Mouse (Mus musculus): ENCODE data around the gene Plcxd1.
"Not testable (repeated sequence)": the region's sequence is repeated elsewhere in the genome, so short reads cannot be mapped to it uniquely, and the experiment has no call there.

The Plcxd1 gene

GRCm38 (mm10) chr5:110099656-110100580 is at the start of gene Plcxd1:
Plcxd1 (plus strand) TSS chr5:110099969.
- peak; percentile 51 for DNase-seq

- peak; percentile 88 for DNase-seq
Observed at GRCm38 (mm10) chr5:110057637-110058408, 41.9 kb upstream of the Plcxd1 start.

- not testable (repeated sequence) for DNase-seq
Observed at GRCm38 (mm10) chr5:110072413-110072812, 27.4 kb upstream of the Plcxd1 start, which contains the start of gene Gm17655. Gm17655 (minus strand) TSS chr5:110072513.

- DNase-seq, result no peak
Observed at GRCm38 (mm10) chr5:110082961-110083360, 16.8 kb upstream of the Plcxd1 start.

- DNase-seq, result no peak
Observed at GRCm38 (mm10) chr5:110086161-110086866, 13.5 kb upstream of the Plcxd1 start.

- no peak for DNase-seq
Observed at GRCm38 (mm10) chr5:110091546-110091945, 8.2 kb upstream of the Plcxd1 start.

GRCm38 (mm10) chr5:110094030-110094846 is 5.5 kb upstream of the Plcxd1 start, which contains the start of gene Gm35315:
Gm35315 (minus strand) TSS chr5:110094420.
- DNase-seq, result peak; percentile 94

GRCm38 (mm10) chr5:110094847-110095213 is 4.9 kb upstream of the Plcxd1 start:
- DNase-seq, result no peak

GRCm38 (mm10) chr5:110098991-110099477 is 735 bp upstream of the Plcxd1 start:
- peak; percentile 48 for DNase-seq

GRCm38 (mm10) chr5:110100921-110101631 is 1.3 kb downstream of the Plcxd1 start:
- DNase-seq, result peak; percentile 68

GRCm38 (mm10) chr5:110101716-110102347 is 2.1 kb downstream of the Plcxd1 start:
- peak; percentile 77 for DNase-seq

GRCm38 (mm10) chr5:110102429-110102828 is 2.7 kb downstream of the Plcxd1 start:
- peak; percentile 48 for DNase-seq

GRCm38 (mm10) chr5:110102853-110103625 is 3.3 kb downstream of the Plcxd1 start:
- DNase-seq, result peak; percentile 39

GRCm38 (mm10) chr5:110103901-110104615 is 4.3 kb downstream of the Plcxd1 start:
- DNase-seq, result peak; percentile 52

GRCm38 (mm10) chr5:110104616-110105380 is 5.0 kb downstream of the Plcxd1 start:
- peak; percentile 56 for DNase-seq

- peak; percentile 75 for DNase-seq
Observed at GRCm38 (mm10) chr5:110106140-110106871, 6.5 kb downstream of the Plcxd1 start.

- DNase-seq, result no peak
Observed at GRCm38 (mm10) chr5:110106901-110107564, 7.3 kb downstream of the Plcxd1 start.

Measured in cerebellum, adult 9-10 months (tissue).